Mouse (Mus musculus): ENCODE data around the gene Slc4a8.

Slc4a8 gene

GRCm38 (mm10) chr15:100826076-100826475 is 64.5 kb downstream of the Slc4a8 start:
- DNase-seq (ENCODE audit: low read depth in 2 of 2, low spot score in 2 of 2) = no peak

- DNase-seq (ENCODE audit: low read depth in 2 of 2, low spot score in 2 of 2) = no peak
Measured at GRCm38 (mm10) chr15:100829775-100830174, 68.2 kb downstream of the Slc4a8 start.

GRCm38 (mm10) chr15:100830682-100831081 is 69.1 kb downstream of the Slc4a8 start:
- DNase-seq (ENCODE audit: low read depth in 2 of 2, low spot score in 2 of 2) = peak in 1 of 2 experiments; percentile 43

- no peak for DNase-seq (ENCODE audit: low read depth in 2 of 2, low spot score in 2 of 2)
Measured at GRCm38 (mm10) chr15:100832144-100832543, 70.6 kb downstream of the Slc4a8 start.

- no peak for DNase-seq (ENCODE audit: low read depth in 2 of 2, low spot score in 2 of 2)
Measured at GRCm38 (mm10) chr15:100832784-100833183, 71.2 kb downstream of the Slc4a8 start.

- no peak for DNase-seq (ENCODE audit: low read depth in 2 of 2, low spot score in 2 of 2)
Measured at GRCm38 (mm10) chr15:100836729-100837128, 75.2 kb downstream of the Slc4a8 start.

- DNase-seq (ENCODE audit: low read depth in 2 of 2, low spot score in 2 of 2) = peak; percentile 15 to 18
Measured at GRCm38 (mm10) chr15:100838607-100839207, 77.2 kb downstream of the Slc4a8 start.

- DNase-seq (ENCODE audit: low read depth in 2 of 2, low spot score in 2 of 2) = no peak
Measured at GRCm38 (mm10) chr15:100844336-100844735, 82.8 kb downstream of the Slc4a8 start.

GRCm38 (mm10) chr15:100845049-100845879 is 83.7 kb downstream of the Slc4a8 start:
- DNase-seq (ENCODE audit: low read depth in 2 of 2, low spot score in 2 of 2) = peak; percentile 44 to 64

GRCm38 (mm10) chr15:100847193-100847592 is 85.6 kb downstream of the Slc4a8 start:
- no peak for DNase-seq (ENCODE audit: low read depth in 2 of 2, low spot score in 2 of 2)

- DNase-seq (ENCODE audit: low read depth in 2 of 2, low spot score in 2 of 2) = no peak
Measured at GRCm38 (mm10) chr15:100857586-100857985, 96.0 kb downstream of the Slc4a8 start.

GRCm38 (mm10) chr15:100860856-100861255 is 99.3 kb downstream of the Slc4a8 start:
- no peak for DNase-seq (ENCODE audit: low read depth in 2 of 2, low spot score in 2 of 2)

- no peak for DNase-seq (ENCODE audit: low read depth in 2 of 2, low spot score in 2 of 2)
Measured at GRCm38 (mm10) chr15:100865556-100865955, 104.0 kb downstream of the Slc4a8 start.

GRCm38 (mm10) chr15:100869558-100869957 is 108.0 kb downstream of the Slc4a8 start, which contains the start of gene Scn8a:
TSS of gene Scn8a (plus strand) at chr15:100869858.
- DNase-seq (ENCODE audit: low read depth in 2 of 2, low spot score in 2 of 2) = no peak

- peak in 1 of 2 experiments; percentile 21 for DNase-seq (ENCODE audit: low read depth in 2 of 2, low spot score in 2 of 2)
Measured at GRCm38 (mm10) chr15:100870001-100870774, 108.6 kb downstream of the Slc4a8 start.

- no peak for DNase-seq (ENCODE audit: low read depth in 2 of 2, low spot score in 2 of 2)
Measured at GRCm38 (mm10) chr15:100870775-100871106, 109.2 kb downstream of the Slc4a8 start.

GRCm38 (mm10) chr15:100871107-100872011 is 109.8 kb downstream of the Slc4a8 start:
- no peak for DNase-seq (ENCODE audit: low read depth in 2 of 2, low spot score in 2 of 2)

- peak; percentile 60 to 62 for DNase-seq (ENCODE audit: low read depth in 2 of 2, low spot score in 2 of 2)
Measured at GRCm38 (mm10) chr15:100873155-100873554, 111.6 kb downstream of the Slc4a8 start.

All from CD8-positive naive resting alpha-beta T cell, adult 2 months (primary cell).